Mouse (Mus musculus) kidney, postnatal 14 days (tissue): ENCODE measurements at regions not wholly inside any gene's neighbourhood (a gene's known extent, or its start where the extent isn't known, plus 50 kb on each side); places are given as distances from the start of the nearest gene placed in this dataset.
A peak's percentile ranks its signal among the peaks of the same experiment; 100 is the strongest.
"Not testable (repeated sequence)": the region's sequence is repeated elsewhere in the genome, so short reads cannot be mapped to it uniquely, and the experiment has no call there.

ENCODE experiments used
- DNase-seq: peaks from one replicate; pipeline ENCODE4 v3.0.0; 2022; ENCODE audit warnings: mixed read lengths

- DNase-seq, result peak; percentile 43
Observed at GRCm38 (mm10) chrY:4150031-4150430, 378.6 kb downstream of the Gm3376 start.

- not testable (repeated sequence) for DNase-seq
Observed at GRCm38 (mm10) chrY:4150681-4151080, 379.2 kb downstream of the Gm3376 start.

- peak; percentile 2 for DNase-seq
Observed at GRCm38 (mm10) chrY:4152998-4153397, 381.5 kb downstream of the Gm3376 start.

- no peak for DNase-seq
Observed at GRCm38 (mm10) chrY:4160371-4160770, 388.9 kb downstream of the Gm3376 start.
